Mouse (Mus musculus) lung, embryonic 14.5 days (tissue): ENCODE measurements at regions not wholly inside any gene's neighbourhood (a gene's known extent, or its start where the extent isn't known, plus 50 kb on each side); places are given as distances from the start of the nearest gene placed in this dataset.

ENCODE experiments used
- ATAC-seq: fragments of 200-750 bp; cut with Nextera tagmentation; 2 replicates; pipeline ENCODE4 v1.8.0; 2017; ENCODE audit warnings: mild to moderate bottlenecking, moderate TSS enrichment, moderate library complexity; ENCODE audit not compliant: insufficient read depth
- DNase-seq: peaks from one replicate; pipeline ENCODE4 v3.0.0-alpha.2; 2015
- H3K27ac ChIP-seq: fragments of 300-500 bp; sonication (generic); 2 replicates; pipeline ENCODE4 v1.5.1; 2014; ENCODE audit warnings: low read depth, mild to moderate bottlenecking, moderate library complexity
- H3K27me3 ChIP-seq: fragments of 300-500 bp; sonication (generic); 2 replicates; pipeline ENCODE4 v1.6.1; 2014; ENCODE audit warnings: low read length, control low read depth; ENCODE audit not compliant: insufficient read depth
- H3K36me3 ChIP-seq: fragments of 300-500 bp; sonication (generic); 2 replicates; pipeline ENCODE4 v1.6.1; 2014; ENCODE audit warnings: control low read depth; ENCODE audit not compliant: insufficient read depth
- H3K4me1 ChIP-seq: fragments of 300-500 bp; sonication (generic); 2 replicates; pipeline ENCODE4 v1.6.1; 2014; ENCODE audit warnings: antibody characterized with exemption, control low read depth; ENCODE audit not compliant: insufficient read depth
- H3K4me2 ChIP-seq: fragments of 300-500 bp; sonication (generic); 2 replicates; pipeline ENCODE4 v1.6.1; 2014; ENCODE audit warnings: mild to moderate bottlenecking
- H3K4me3 ChIP-seq: fragments of 300-500 bp; sonication (generic); 2 replicates; pipeline ENCODE4 v1.5.1; 2014; ENCODE audit warnings: low read depth, low read length
- H3K9ac ChIP-seq: fragments of 300-500 bp; sonication (generic); 2 replicates; pipeline ENCODE4 v1.6.1; 2014
- H3K9me3 ChIP-seq: fragments of 300-500 bp; sonication (generic); 2 replicates; pipeline ENCODE4 v1.6.1; 2016; ENCODE audit warnings: low read depth, low read length, control low read depth
- CTCF ChIP-seq: IDR thresholded peaks from 2 replicates; pipeline ENCODE4 v1.5.1; 2016; ENCODE audit warnings: antibody characterized with exemption, low read depth
- WGBS: fragments of 180-500 bp; shearing (Covaris S2); extraction: QIAGEN DNeasy Blood & Tissue Kit; methylation state at CpG from one replicate; pipeline ENCODE4 v1.1.7; 2014; 5-methylcytosine and 5-hydroxymethylcytosine counted together

GRCm38 (mm10) chr8:115534030-115534429 lies 173.6 kb downstream of the Maf start:
- H3K9me3 ChIP-seq = no peaks in the 10 kb centered on the region
- ATAC-seq (peak; percentile 71; the same call in 1 of the 2 replicates), DNase-seq (peak; percentile 41)
- no peaks in the 10 kb centered on the region for H3K4me1 ChIP-seq
- no peak overlapping the region for H3K27ac ChIP-seq
- H3K36me3 ChIP-seq = no peaks in the 10 kb centered on the region
- H3K27me3 ChIP-seq = no peaks in the 10 kb centered on the region
- no peak overlapping the region for H3K9ac ChIP-seq
- no peak for TF ChIP-seq CTCF
- WGBS = 32% methylated on average over 2 of the region's 2 CpGs
- H3K4me2 ChIP-seq = no peak overlapping the region
- H3K4me3 ChIP-seq = no peak overlapping the region

GRCm38 (mm10) chr8:115531343-115531742 lies 176.3 kb downstream of the Maf start:
- Histone ChIP-seq H3K27me3 (no peaks in the 10 kb centered on the region), H3K9ac (no peak overlapping the region), H3K4me2 (no peak overlapping the region), H3K27ac (no peak overlapping the region), H3K4me3 (no peak overlapping the region), H3K9me3 (no peaks in the 10 kb centered on the region), H3K4me1 (no peaks in the 10 kb centered on the region), H3K36me3 (no peaks in the 10 kb centered on the region)
- WGBS = 85% methylated on average over 6 of the region's 6 CpGs
- no peak for ATAC-seq
- TF ChIP-seq CTCF = no peak
- no peak for DNase-seq

GRCm38 (mm10) chr8:115529568-115530342 lies 177.8 kb downstream of the Maf start:
- no peak for TF ChIP-seq CTCF
- Histone ChIP-seq H3K27ac (no peak overlapping the region), H3K9ac (no peak overlapping the region), H3K4me2 (peak overlapping the region; percentile 35; the same call in 1 of the 2 replicates), H3K9me3 (no peaks in the 10 kb centered on the region), H3K27me3 (no peaks in the 10 kb centered on the region), H3K36me3 (no peaks in the 10 kb centered on the region), H3K4me1 (no peaks in the 10 kb centered on the region), H3K4me3 (no peak overlapping the region)
- peak; percentile 18 for DNase-seq
- no peak for ATAC-seq
- 26% methylated on average over 14 of the region's 14 CpGs for WGBS

- no peak for TF ChIP-seq CTCF
- H3K4me3 ChIP-seq = no peak overlapping the region
- H3K27me3 ChIP-seq = no peaks in the 10 kb centered on the region
- whole genome bisulfite sequencing = 90% methylated on average over 11 of the region's 11 CpGs
- no peak overlapping the region for H3K9ac ChIP-seq
- H3K27ac ChIP-seq = no peak overlapping the region
- no peak for ATAC-seq
- no peak overlapping the region for H3K4me2 ChIP-seq
- DNase-seq = no peak
- no peaks in the 10 kb centered on the region for H3K36me3 ChIP-seq
- H3K4me1 ChIP-seq = no peaks in the 10 kb centered on the region
- no peaks in the 10 kb centered on the region for H3K9me3 ChIP-seq
Measured at GRCm38 (mm10) chr8:115528879-115529278, 178.7 kb downstream of the Maf start.

GRCm38 (mm10) chr8:115525149-115525548 lies 182.4 kb downstream of the Maf start:
- H3K9ac ChIP-seq = no peak overlapping the region
- DNase-seq = no peak
- H3K4me1 ChIP-seq = no peaks in the 10 kb centered on the region
- no peaks in the 10 kb centered on the region for H3K36me3 ChIP-seq
- no peak overlapping the region for H3K4me2 ChIP-seq
- WGBS = 81% methylated on average over 8 of the region's 8 CpGs
- no peaks in the 10 kb centered on the region for H3K9me3 ChIP-seq
- H3K27me3 ChIP-seq = no peaks in the 10 kb centered on the region
- no peak overlapping the region for H3K4me3 ChIP-seq
- H3K27ac ChIP-seq = no peak overlapping the region
- TF ChIP-seq CTCF = no peak
- no peak for ATAC-seq

- Histone ChIP-seq H3K27ac (no peak overlapping the region), H3K4me3 (no peak overlapping the region), H3K9ac (no peak overlapping the region), H3K27me3 (no peaks in the 10 kb centered on the region), H3K36me3 (no peaks in the 10 kb centered on the region), H3K4me1 (no peaks in the 10 kb centered on the region), H3K9me3 (no peaks in the 10 kb centered on the region), H3K4me2 (no peak overlapping the region)
- 60% methylated on average over 8 of the region's 8 CpGs for WGBS
- peak; percentile 17 for DNase-seq
- no peak for ATAC-seq
- TF ChIP-seq CTCF = no peak
Measured at GRCm38 (mm10) chr8:115524713-115525112, 182.9 kb downstream of the Maf start.

GRCm38 (mm10) chr8:115522527-115522926 lies 185.1 kb downstream of the Maf start:
- Histone ChIP-seq H3K9ac (no peak overlapping the region), H3K27me3 (no peaks in the 10 kb centered on the region), H3K4me3 (no peak overlapping the region), H3K9me3 (no peaks in the 10 kb centered on the region), H3K36me3 (no peaks in the 10 kb centered on the region), H3K27ac (no peak overlapping the region), H3K4me1 (no peaks in the 10 kb centered on the region), H3K4me2 (no peak overlapping the region)
- no peak for TF ChIP-seq CTCF
- WGBS = 72% methylated on average over 5 of the region's 5 CpGs
- no peak for ATAC-seq
- DNase-seq = peak; percentile 14
